Mouse (Mus musculus) embryonic stem cell, embryonic (primary cell): ENCODE measurements at regions not wholly inside any gene's neighbourhood (a gene's known extent, or its start where the extent isn't known, plus 50 kb on each side); places are given as distances from the start of the nearest gene placed in this dataset.

Source experiments
- CTCF ChIA-PET, 4 experiments: fragments of 300-600 bp in 2 of 4; fragments of 350-600 bp in 2 of 4; sonication (Branson Sonifier 250); formaldehyde crosslinking; loops; one replicate each; lab custom pipeline; 2022; ENCODE audit warnings: inconsistent platforms in 2 of 4; lab: Charles Lee
- POLR2A ChIA-PET, 4 experiments: fragments of 300-600 bp in 2 of 4; fragments of 350-600 bp in 2 of 4; sonication (Branson Sonifier 250); formaldehyde crosslinking; loops; one replicate each; lab custom pipeline; 2022; ENCODE audit warnings: antibody characterized with exemption in 4 of 4, inconsistent platforms in 1 of 4; lab: Charles Lee

- ChIA-PET CTCF (interaction anchor here in 3 of 4 experiments (0.6 to 1.7 kb wide), 5 partner anchors 14 to 653 kb away, joined by 3 to 6 read pairs (median 5); no protein-coding TSS in a partner anchor), POLR2A (interaction anchor here (0.6 to 3.3 kb wide), 24 partner anchors 8 to 362 kb away, joined by 3 to 33 read pairs (median 6); partner anchors contain the start of gene Gadd45g (in 1 of the 4))
Measured at GRCm38 (mm10) chr13:51919937-51920336, 73.5 kb downstream of the Gadd45g start.

GRCm38 (mm10) chr13:51920511-51921351 is 74.3 kb downstream of the Gadd45g start:
- ChIA-PET POLR2A (interaction anchor here (0.5 to 3.3 kb wide), 47 partner anchors 8 to 1349 kb away, joined by 3 to 33 read pairs (median 4); partner anchors contain the start of gene Gadd45g (in 1 of the 4)), CTCF (interaction anchor here (0.6 to 1.7 kb wide), 11 partner anchors 15 to 652 kb away, joined by 3 to 9 read pairs (median 5); partner anchors contain the start of gene Gadd45g (in 1 of the 4))

- ChIA-PET CTCF (interaction anchor here (0.5 to 1.7 kb wide), 9 partner anchors 16 to 332 kb away, joined by 3 to 9 read pairs (median 5); no protein-coding TSS in a partner anchor), POLR2A (interaction anchor here (0.6 to 3.3 kb wide), 33 partner anchors 8 to 1081 kb away, joined by 3 to 33 read pairs (median 6); partner anchors contain the start of gene Gadd45g (in 1 of the 4))
Measured at GRCm38 (mm10) chr13:51921550-51921949, 75.1 kb downstream of the Gadd45g start.

- CTCF ChIA-PET, result no interaction called here
- POLR2A ChIA-PET, result interaction anchor here in 2 of 4 experiments (0.6 to 1.9 kb wide), 11 partner anchors 10 to 151 kb away, joined by 3 to 10 read pairs (median 3); no protein-coding TSS in a partner anchor
Measured at GRCm38 (mm10) chr13:51926764-51927163, 80.3 kb downstream of the Gadd45g start.

GRCm38 (mm10) chr13:51929730-51930129 is 83.3 kb downstream of the Gadd45g start:
- CTCF ChIA-PET, result no interaction called here

GRCm38 (mm10) chr13:51930301-51930747 is 83.8 kb downstream of the Gadd45g start:
- CTCF ChIA-PET, result interaction anchor here in 1 of 4 experiments (0.6 kb wide), 1 partner anchor 241 kb away, joined by 3 read pairs; no protein-coding TSS in a partner anchor

More at GRCm38 (mm10) chr13:51929730-51930129, 83.3 kb downstream of the Gadd45g start:
- POLR2A ChIA-PET, result interaction anchor here in 3 of 4 experiments (1.1 to 1.6 kb wide), 9 partner anchors 9 to 83 kb away, joined by 3 to 7 read pairs (median 3); partner anchors contain the start of gene Gadd45g (in 1 of the 3)

GRCm38 (mm10) chr13:51930931-51931330 is 84.5 kb downstream of the Gadd45g start:
- ChIA-PET POLR2A (interaction anchor here in 2 of 4 experiments (0.6 to 1.0 kb wide), 5 partner anchors 10 to 877 kb away, joined by 3 to 7 read pairs (median 3); no protein-coding TSS in a partner anchor), CTCF (no interaction called here)

More at GRCm38 (mm10) chr13:51930301-51930747, 83.8 kb downstream of the Gadd45g start:
- POLR2A ChIA-PET, result interaction anchor here in 3 of 4 experiments (0.6 to 1.6 kb wide), 10 partner anchors 9 to 877 kb away, joined by 3 to 7 read pairs (median 4); no protein-coding TSS in a partner anchor

- ChIA-PET CTCF (interaction anchor here in 1 of 4 experiments (0.7 kb wide), 1 partner anchor 13 kb away, joined by 3 read pairs; no protein-coding TSS in a partner anchor), POLR2A (interaction anchor here in 2 of 4 experiments (1.1 kb wide), 2 partner anchors 87 kb away, joined by 3 to 4 read pairs; no protein-coding TSS in a partner anchor)
Measured at GRCm38 (mm10) chr13:51935827-51936226, 89.3 kb downstream of the Gadd45g start.

GRCm38 (mm10) chr13:51936441-51936840 is 90.0 kb downstream of the Gadd45g start:
- POLR2A ChIA-PET, result interaction anchor here in 1 of 4 experiments (1.1 to 2.0 kb wide), 3 partner anchors 16 to 89 kb away, joined by 4 to 7 read pairs (median 7); partner anchors contain the start of gene Gadd45g
- CTCF ChIA-PET, result no interaction called here

- POLR2A ChIA-PET, result interaction anchor here in 1 of 4 experiments (1.1 to 2.0 kb wide), 6 partner anchors 11 to 91 kb away, joined by 3 to 8 read pairs (median 6); partner anchors contain the start of gene Gadd45g
- CTCF ChIA-PET, result interaction anchor here in 1 of 4 experiments (0.6 kb wide), 1 partner anchor 1907 kb away, joined by 4 read pairs; no protein-coding TSS in a partner anchor
Measured at GRCm38 (mm10) chr13:51937898-51938297, 91.4 kb downstream of the Gadd45g start.

GRCm38 (mm10) chr13:51939262-51939661 is 92.8 kb downstream of the Gadd45g start:
- CTCF ChIA-PET, result interaction anchor here in 1 of 4 experiments (0.5 kb wide), 1 partner anchor 124 kb away, joined by 3 read pairs; no protein-coding TSS in a partner anchor
- POLR2A ChIA-PET, result interaction anchor here in 1 of 4 experiments (1.5 kb wide), 1 partner anchor 28 kb away, joined by 3 read pairs; no protein-coding TSS in a partner anchor

GRCm38 (mm10) chr13:51939715-51940114 is 93.2 kb downstream of the Gadd45g start:
- ChIA-PET CTCF (no interaction called here), POLR2A (interaction anchor here in 1 of 4 experiments (0.9 kb wide), 1 partner anchor 11 kb away, joined by 3 read pairs; no protein-coding TSS in a partner anchor)

GRCm38 (mm10) chr13:51946171-51946570 is 99.7 kb downstream of the Gadd45g start:
- CTCF ChIA-PET, result interaction anchor here in 1 of 4 experiments (0.7 kb wide), 1 partner anchor 276 kb away, joined by 3 read pairs; no protein-coding TSS in a partner anchor

GRCm38 (mm10) chr13:51948896-51949295 is 102.4 kb downstream of the Gadd45g start:
- POLR2A ChIA-PET, result no interaction called here
- CTCF ChIA-PET, result no interaction called here

More at GRCm38 (mm10) chr13:51946171-51946570, 99.7 kb downstream of the Gadd45g start:
- POLR2A ChIA-PET, result interaction anchor here in 2 of 4 experiments (0.6 to 1.8 kb wide), 2 partner anchors 28 to 45 kb away, joined by 3 to 7 read pairs; no protein-coding TSS in a partner anchor

GRCm38 (mm10) chr13:51951506-51952038 is 105.1 kb downstream of the Gadd45g start:
- POLR2A ChIA-PET, result interaction anchor here in 3 of 4 experiments (0.7 to 1.3 kb wide), 6 partner anchors 10 to 1630 kb away, joined by 3 to 5 read pairs (median 3); no protein-coding TSS in a partner anchor

GRCm38 (mm10) chr13:51953084-51953483 is 106.6 kb downstream of the Gadd45g start:
- POLR2A ChIA-PET, result interaction anchor here in 3 of 4 experiments (0.6 to 1.6 kb wide), 3 partner anchors 11 to 31 kb away, joined by 3 to 4 read pairs (median 3); no protein-coding TSS in a partner anchor

More at GRCm38 (mm10) chr13:51951506-51952038, 105.1 kb downstream of the Gadd45g start:
- CTCF ChIA-PET, result interaction anchor here in 1 of 4 experiments (1.0 kb wide), 1 partner anchor 51 kb away, joined by 3 read pairs; no protein-coding TSS in a partner anchor

GRCm38 (mm10) chr13:51953569-51953968 is 107.1 kb downstream of the Gadd45g start:
- POLR2A ChIA-PET, result interaction anchor here in 2 of 4 experiments (1.0 to 3.0 kb wide), 3 partner anchors 10 to 22 kb away, joined by 3 to 8 read pairs (median 4); no protein-coding TSS in a partner anchor
- CTCF ChIA-PET, result no interaction called here

More at GRCm38 (mm10) chr13:51953084-51953483, 106.6 kb downstream of the Gadd45g start:
- CTCF ChIA-PET, result interaction anchor here in 1 of 4 experiments (0.5 kb wide), 1 partner anchor 264 kb away, joined by 3 read pairs; no protein-coding TSS in a partner anchor
